Mouse (Mus musculus) left cerebral cortex, postnatal 4 days (tissue): ENCODE data around the gene Rab25. TPM values are rescaled to one million over a fixed set of nuclear protein-coding genes. Genes with fewer than 3 reads are reported as not detected.

Source experiments
- DNase-seq: peaks from one replicate; pipeline ENCODE4 v3.0.0-alpha.2; 2022
- intact Hi-C: fragments of 180-260 bp; cut with DNase I; formaldehyde crosslinking; loops from one replicate; pipeline ENCODE4 v1.15.1; 2025
- total RNA-seq, 2 experiments: library from RNA; stranded (reverse); gene quantifications; 2 replicates each; pipeline ENCODE4 v1.2.3; 2021

The Rab25 gene
- total RNA-seq, 2 experiments from 2014 or later: 0.83 TPM; not detected in 1

DNA sequence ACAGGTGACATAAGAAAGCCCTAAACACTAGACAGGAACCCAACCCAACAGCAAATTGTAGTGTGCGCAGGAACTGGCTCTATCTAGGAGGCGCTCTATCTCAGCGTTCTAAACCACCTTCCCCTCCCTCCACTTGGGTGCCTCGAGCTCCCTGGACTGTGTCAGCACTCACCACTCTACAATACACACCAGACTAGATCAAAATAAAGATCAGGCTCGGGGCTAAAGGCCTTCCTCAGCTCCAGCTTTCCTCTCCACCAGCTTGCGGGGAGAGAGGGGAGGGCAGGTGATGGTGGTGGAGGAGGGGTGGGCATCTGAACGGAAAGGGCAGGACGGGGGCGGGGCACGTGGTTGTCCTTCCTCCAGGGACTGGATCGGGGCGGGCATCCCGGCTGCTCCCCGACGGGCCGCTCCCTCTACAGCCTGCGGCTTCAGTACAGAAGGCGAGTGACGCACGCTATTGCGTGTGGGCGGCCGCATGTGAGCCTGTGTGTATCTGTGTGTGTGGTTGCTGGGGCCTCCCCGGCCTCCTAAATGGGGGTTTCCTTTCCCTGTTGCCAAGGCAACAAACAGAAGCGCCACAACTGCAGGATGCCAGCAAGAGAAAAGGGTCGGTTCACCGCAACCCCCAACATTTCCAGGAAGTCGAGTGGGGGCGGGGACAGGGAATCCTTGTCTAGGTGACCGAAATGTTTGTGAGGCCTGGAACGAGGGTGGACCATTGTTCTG lies 38.2 kb downstream of the Rab25 start, which contains the start of gene Lmna:
Gene Lmna (minus strand): TSS at position 265 of the 729 bp plus-strand sequence.
- peak; percentile 95 for DNase-seq
- intact Hi-C loops: no loop called here

DNA sequence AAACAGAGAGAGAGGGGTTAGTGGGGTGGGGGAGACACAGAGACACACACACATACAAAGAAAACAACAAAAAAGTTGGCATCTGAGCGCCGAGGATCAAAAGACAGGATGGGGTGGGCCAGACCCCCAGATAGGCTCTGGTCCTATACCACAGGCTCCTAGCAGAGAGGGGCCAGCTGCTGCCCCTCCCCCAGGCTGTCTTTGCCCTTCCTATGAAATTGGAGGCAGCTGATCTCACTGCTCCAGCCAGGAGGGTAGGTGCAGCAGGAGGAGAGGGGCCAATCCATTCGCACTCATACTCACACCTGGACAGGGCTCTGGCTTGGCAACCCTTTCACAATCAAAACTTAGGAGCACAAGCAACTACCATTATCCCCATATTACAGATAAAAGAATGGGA lies 38.9 kb downstream of the Rab25 start:
- intact Hi-C loops: no loop called here
- DNase-seq: no peak

DNA sequence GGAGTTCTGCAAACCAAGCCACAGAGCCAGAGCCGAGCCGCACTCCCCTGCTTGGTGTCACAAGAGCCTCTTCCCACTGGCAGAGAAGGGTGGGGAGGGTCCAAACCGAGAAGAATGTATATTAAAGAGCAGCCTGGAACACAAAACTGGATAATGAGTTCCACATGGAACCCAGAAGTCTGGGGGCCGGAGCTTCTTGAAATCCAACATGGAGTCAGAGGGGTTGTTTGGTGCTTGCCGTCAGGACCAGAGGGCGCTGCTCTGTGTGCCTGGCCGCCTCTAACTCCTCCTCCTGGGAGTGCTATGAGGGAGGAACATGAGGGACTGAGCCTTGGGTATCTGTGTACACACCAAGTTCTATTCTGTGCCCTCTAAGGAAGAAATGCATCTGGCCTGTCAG lies 42.3 kb downstream of the Rab25 start:
- intact Hi-C loops: no loop called here
- no peak for DNase-seq

DNA sequence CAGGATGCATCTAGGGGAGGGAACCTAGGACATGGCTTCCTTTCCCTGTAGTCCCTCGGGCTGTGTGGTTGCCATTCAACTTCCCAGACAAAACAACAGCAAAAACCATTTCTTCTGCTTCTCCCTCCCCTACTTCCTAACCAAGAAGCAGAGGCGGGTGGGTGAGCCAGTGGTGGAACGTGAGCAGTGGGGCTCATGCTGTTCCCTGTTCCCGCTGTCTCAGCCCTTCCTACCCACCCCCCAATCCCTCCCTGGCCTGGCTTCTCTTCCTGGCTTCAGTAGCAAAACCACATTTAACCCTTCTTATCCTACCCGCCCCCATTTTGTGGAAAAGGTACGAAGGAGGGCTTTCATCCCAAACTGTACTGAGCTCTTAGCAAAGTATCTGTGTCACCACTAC lies 43.0 kb downstream of the Rab25 start:
- no peak for DNase-seq
- intact Hi-C loops: no loop called here

DNA sequence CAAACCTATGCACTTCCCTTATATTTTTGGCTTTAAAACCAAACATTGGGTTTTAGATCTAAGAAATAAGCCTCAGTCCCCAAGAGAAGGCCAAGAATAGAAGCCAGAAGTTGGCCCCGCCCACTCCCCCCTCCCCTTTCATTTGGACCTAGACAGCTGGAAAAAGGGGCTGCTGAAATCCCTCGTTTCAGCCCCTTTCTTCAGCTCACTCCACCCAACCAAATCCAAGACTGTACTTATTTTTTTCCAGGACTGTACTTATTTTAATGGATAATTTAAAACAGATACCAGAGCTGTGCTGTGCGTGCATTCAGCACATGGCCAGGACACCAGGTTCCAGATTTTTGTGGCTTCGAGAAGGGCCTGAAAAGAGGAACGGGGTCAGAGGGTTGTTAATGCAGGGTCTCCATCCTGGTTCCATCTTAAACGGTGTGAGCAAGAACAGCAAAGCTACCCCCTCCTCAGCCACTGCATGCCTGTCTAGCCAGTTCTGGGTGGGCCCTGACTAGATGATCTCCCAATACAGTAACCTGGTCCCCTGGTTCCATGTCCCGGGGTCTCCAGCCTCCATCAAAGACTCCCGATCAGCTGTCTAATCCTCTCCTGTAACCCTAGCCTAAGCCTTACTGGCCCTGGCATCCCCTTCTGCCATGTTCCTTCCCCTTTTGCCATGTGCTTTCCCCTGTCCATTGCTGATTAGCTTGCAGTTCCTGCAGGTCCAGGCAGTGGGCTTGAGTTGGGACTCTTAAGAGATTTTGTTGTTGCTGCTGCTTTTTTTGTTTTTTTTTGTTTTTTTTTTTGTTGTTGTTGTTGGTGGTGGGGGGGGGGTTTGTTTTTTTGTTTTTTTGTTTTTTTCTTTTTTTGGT lies 44.0 kb downstream of the Rab25 start:
- no peak for DNase-seq
- intact Hi-C loops: no loop called here

DNA sequence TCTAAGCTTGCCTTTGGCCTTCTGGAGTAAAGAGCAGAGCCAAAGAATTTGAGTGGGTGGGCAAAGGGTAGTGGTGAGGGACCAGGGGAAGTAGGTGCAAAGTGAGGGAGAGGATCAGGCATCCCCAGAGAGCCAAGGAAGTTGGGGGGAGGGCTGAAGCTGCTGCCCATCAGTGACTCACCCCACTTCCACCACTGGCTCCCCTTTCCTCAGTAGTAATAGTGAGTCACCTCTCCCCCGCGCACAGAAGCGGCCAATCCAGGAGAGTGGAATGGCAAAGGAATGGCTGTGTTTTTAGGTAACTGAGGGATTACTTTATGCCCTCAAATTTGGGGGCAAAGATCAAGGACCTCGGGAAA lies 44.6 kb downstream of the Rab25 start:
- no peak for DNase-seq
- intact Hi-C loops: no loop called here

DNA sequence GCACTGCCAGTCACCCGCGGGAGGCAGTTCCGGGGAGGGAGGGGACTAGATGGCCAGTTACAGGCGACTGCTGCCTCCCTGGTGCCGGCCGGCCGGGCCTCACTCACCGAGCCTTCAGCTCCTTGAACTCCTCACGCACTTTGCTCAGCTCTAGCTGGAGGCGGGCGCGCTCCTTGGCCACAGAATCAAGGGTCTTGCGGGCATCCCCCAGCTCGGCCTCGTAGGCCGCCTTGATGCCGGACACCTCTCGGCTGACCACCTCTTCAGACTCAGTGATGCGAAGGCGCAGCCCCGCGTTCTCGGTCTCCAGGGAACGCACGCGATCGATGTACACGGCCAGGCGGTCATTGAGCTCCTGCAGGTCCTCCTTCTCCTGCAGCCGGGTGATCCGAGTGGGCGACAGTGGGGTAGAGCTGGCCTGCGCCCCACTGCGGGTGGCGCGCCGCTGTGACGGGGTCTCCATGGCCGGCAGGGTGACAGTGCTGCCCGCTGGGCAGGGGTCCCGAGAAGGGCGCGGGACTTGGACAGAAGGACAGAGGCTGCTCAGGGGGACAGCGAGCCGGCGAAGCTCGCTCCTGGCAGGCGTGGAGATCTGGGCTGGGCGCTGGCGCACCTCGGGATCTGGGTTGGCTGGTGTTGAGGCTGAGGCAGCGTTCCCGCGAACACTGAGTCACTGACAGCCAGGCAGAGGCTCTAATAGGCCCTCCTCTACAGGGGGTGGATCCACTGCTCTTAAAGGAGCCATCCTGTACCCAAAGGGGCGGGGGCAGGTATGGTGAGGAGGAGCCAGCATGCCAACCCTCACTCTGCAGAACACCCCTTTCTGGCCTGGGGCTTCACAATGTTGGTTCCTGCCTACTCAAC lies 45.2 kb downstream of the Rab25 start:
- intact Hi-C loops: no loop called here
- DNase-seq: peak; percentile 78

DNA sequence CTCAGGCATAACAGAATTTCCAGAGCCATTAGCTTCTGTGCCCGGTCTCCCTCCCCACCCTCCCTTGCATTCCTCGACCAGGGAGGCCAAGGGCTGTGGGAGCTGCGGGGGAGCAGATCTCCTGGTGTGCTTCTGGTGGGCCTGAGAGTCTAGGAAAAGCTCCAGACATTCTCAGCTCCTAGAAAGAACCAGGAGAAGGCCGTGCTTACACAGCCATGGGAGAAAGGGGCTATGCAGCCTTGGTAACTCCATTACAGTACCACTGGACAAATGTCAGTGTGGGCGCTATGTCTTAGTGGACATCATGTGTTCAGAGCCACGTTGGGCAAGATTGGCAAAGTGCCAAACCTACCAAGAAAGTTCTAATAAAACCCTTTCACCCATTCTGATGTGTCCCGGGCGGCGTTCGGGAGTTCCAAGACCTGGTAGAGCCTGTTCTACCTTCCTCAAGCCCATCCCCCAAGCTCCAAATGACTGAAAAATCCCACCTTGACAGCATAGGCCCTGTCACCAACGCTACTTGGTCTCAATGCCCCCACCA lies 46.0 kb downstream of the Rab25 start:
- intact Hi-C loops: no loop called here
- DNase-seq: no peak

DNA sequence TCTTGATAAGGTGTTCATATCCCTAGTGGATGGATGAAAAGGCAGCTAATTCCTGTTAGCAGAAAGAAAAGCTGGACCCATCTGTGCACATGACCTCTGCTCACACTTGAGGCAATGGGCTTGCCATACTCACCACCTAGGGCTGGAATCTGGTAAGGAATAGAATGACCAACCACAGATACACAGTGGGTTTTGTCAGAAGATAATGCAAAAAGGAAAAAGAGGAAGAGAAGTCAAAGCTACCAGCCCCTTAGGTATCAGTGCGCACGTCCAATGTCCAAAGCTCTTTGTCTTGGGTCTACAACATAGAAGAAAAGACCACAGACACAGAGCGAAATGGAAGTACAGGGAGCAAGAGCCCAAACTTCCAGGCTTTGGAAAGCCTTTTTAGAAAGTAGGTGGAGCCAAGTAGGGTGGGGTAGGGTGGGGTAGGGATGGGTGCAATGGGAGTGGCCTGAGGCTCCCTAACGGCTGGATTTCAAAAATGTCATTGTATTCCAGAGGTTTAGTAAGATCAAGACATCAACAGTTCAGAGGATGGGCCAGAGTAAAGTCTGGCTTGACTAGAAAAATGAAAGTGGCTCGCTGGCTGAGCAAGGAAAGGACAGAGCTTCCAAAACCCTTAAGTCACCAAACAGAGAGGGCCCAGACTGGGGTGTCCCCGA lies 46.6 kb downstream of the Rab25 start:
- intact Hi-C loops: no loop called here
- DNase-seq: no peak

DNA sequence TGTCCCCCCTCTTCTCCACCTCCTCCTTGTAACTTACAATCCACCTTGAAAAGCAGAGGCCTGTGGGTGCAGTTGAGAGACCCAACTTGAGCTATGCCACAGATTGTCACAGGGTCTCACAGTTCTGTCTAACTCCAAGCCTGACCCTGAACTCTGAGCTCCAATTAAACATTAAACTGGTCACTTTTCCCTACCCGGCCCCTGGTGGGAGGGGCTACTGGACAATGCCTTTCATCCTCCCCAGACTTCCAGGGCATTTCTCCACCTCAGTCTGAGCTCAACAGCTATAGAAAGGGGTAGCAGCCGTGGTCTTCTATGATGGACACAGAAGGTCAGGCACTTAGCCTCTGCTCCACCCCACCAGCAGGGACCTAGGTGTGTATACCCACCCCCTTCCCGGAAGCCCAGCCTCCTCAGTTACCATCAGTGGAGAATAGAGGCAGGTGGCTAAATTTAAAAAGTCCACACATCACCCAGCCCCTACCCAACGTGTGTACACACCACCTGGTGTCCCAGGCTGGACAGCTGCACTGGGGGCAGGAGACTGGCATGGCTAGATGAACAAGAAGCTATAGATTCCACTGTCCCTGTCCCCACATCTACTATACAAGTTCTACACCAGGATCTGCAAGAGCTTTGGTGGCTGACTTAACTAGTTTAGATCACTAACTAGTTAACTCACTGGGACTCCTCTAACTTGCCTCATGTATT lies 47.3 kb downstream of the Rab25 start:
- intact Hi-C loops: no loop called here
- DNase-seq: no peak

DNA sequence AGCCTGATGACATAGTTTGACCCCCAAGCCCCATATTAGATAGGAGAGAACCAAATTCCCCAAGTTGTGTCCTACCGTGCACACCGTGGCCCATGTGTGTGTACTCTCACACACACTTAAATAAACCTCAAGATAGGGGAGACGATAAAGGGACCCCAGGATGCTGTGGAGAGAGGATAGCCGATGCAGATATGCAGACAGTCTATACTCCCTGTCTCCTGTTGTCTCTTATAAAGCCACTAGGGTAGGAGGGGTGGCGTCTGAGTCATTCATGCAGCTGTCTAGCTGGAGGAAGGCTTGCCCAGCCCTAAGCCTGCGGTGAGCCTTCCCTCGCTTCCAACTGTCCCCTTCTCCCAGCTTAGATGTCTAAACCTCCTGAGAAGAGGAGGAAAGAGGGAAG lies 48.0 kb downstream of the Rab25 start:
- intact Hi-C loops: no loop called here
- DNase-seq: no peak

DNA sequence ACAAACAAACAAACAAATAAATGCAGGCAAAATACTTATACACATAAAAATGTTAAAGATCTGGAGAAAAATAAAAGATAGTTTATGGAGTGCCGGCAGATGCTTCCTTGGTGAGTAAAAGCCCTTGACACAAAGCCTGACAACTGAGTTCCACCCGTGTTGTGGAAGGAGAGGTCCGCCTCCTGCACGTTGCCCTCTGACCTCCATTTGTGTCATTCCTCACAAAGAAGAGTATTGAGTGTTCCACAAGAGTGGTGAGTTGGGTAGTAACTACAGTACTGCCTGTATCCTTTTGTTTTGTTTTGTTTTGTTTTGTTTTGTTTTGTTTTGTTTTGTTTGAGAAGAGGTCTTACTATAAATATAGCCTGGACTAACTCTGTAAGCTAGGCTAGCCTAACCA lies 48.5 kb downstream of the Rab25 start:
- DNase-seq: no peak
- intact Hi-C loops: no loop called here

DNA sequence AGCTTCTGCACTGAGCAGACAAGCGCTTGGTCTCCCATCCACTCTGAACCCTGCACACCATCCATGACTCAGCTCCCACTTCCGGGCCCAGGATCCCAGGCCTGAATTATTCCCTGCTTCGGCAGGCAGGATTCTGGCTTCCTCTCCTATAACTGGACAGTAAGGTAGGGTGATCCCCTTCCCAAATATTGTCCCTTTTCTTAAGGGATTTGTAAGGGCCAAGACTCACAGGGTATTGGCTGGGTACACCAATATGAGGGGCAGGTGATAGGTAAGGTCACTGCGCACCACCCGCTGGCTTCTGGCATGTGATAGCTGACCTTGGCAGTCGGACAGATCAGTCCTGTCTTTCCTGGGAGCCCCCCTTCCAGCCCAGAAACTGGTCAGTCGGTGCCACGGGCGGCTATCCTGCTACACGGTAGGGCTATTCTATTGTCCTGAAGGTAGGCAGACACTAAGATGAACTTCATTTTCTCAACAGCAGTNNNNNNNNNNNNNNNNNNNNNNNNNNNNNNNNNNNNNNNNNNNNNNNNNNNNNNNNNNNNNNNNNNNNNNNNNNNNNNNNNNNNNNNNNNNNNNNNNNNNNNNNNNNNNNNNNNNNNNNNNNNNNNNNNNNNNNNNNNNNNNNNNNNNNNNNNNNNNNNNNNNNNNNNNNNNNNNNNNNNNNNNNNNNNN lies 52.2 kb downstream of the Rab25 start:
- intact Hi-C loops: no loop called here
- DNase-seq: no peak

DNA sequence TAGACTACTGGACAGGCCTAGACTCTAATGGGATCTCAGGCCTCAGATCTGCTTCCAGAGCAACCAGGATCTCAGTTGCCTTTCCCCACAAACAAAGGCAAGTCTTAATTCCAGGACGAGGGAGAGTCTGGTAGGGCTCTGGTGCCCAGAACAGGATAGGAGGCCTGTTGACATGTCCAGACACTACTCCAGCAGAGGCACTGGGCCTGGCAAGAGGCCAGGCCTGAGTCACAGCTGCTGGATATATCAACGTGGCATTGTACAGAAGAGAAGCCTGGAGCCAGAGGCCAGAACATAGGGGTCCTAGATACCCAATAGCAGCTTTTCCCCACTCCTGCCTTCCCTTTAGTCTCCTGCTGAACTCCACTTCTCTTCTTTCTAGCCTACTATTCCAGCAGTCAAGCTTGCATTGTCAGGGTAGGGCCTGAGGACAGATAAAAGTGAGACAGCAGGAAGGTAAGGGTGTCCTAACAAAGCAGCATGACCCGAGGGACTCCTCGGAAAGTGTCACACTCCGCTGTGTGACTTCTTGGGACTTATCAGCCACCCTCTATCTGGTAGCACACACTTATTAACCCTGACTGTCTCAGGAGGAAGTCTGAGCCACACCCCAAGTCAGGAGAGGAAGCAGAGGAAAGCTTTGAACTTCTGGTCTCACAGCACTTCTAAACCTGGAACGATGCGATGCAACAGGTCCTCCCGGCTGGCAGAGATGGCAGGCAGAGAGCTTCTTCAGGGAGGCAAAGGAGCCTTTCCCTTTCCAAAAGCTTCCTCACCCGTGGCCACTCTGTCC lies 53.1 kb downstream of the Rab25 start:
- intact Hi-C loops: no loop called here
- peak; percentile 60 for DNase-seq

DNA sequence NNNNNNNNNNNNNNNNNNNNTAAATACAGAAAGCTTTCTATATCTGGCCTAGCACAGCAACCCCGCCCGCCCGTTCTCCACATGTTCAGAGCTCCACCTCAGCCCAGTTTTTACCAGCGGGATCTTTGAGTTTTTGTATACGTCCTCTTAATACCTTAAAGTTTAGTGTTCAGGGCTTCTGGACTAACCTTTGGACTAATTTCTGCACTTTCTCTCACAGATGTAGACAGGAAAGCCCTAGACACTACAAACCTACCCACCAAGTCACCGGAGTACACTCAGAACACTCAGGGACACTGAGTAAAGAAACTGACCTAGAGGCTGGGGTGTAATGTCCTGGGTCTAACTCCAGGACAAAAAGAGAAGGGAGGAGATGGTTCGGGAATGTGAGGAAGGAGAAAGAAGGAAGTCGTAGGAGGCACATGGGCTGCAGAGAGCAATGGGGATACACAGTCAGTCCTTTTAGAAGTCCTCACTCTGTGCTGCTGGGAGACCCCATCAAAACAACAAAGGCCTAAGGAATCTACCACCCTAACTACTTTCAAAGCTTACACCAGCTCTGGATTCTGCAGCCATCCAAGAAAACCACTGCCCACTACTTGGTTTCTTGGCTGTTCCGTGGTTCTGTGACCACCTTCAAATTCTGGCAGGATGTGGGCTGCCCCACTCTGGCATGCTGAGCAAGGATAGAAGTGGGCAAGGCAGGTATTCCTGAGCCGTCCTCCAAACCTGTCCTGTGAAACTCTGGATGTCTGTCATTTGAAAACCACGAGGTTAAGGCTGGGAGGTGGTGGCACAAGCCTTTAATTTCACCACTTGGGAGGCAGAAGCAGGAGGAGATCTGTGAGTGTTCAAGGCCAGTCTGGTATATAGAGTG lies 54.2 kb downstream of the Rab25 start:
- intact Hi-C loops: no loop called here

More for the DNA sequence above, 54.2 kb downstream of the Rab25 start:
- no peak for DNase-seq
